Mouse (Mus musculus) B cell, adult 67 days (primary cell): ENCODE data around the gene Eps15. TPM values are rescaled to one million over a fixed set of nuclear protein-coding genes. Genes with fewer than 3 reads are reported as not detected.

Experiments used
- total RNA-seq, 2 experiments: library from RNA; stranded (reverse); gene quantifications; 4 replicates each; pipeline ENCODE4 v1.2.4; 2023

Gene Eps15
- total RNA-seq, result 100 to 1,000 TPM; 112 to 115 TPM

GRCm38 (mm10) chr4:109279689-109280458 is at the start of gene Eps15:
Gene Eps15, plus strand, starts transcription at chr4:109280268.

DNA sequence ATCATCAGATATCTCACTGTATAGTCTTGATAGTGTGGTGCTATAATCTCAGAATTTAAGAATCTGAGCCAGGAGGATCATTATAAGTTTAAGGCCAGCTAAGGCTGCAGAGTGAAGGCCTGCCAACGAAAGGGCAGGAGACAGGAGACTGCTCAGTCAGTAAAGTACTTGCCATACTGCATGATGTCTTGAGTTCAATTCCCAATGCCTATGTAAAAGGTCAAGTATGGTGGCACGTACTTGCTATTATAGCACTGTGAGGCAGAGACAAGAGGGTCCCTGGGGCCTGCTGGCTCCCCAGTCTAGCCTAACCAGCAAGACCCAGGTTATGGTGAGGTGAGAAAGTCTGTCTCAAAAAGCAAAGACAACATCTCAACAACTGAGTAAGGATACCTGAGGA is 45.9 kb upstream of the Eps15 start, which contains the start of gene Calr4:
Gene Calr4 (plus strand): TSS at position 301 of the 400 bp plus-strand sequence.

GRCm38 (mm10) chr4:109406486-109407175 is 126.6 kb downstream of the Eps15 start, which contains the start of gene Ttc39a:
Gene Ttc39a, plus strand, starts transcription at chr4:109406623.

Other genes with a start within 250 kb of the Eps15 start
- gene Osbpl9, start 78.0 kb upstream of the Eps15 start, total RNA-seq, result 100 to 1,000 TPM; 170 to 176 TPM
- not detected for gene Calr4, start 45.8 kb upstream of the Eps15 start, total RNA-seq
- not detected for gene Ttc39a, start 126.4 kb downstream of the Eps15 start, total RNA-seq
- 10 to 100 TPM; 15.8 to 19.6 TPM for gene Rnf11, start 204.5 kb downstream of the Eps15 start, total RNA-seq